Mouse (Mus musculus) olfactory bulb, adult 2 months (tissue): Measurements from ENCODE around the gene Myo10.

Source experiments
- CTCF ChIP-seq: fragments of 200-500 bp; IDR thresholded peaks from 2 replicates; pipeline ENCODE4 v1.5.1; 2012; ENCODE audit warnings: low read depth, mild to moderate bottlenecking, low read length, moderate library complexity; ENCODE audit not compliant: insufficient read depth
- POLR2A ChIP-seq: fragments of 200-500 bp; IDR thresholded peaks from 2 replicates; pipeline ENCODE4 v1.6.1; 2012; ENCODE audit warnings: mild to moderate bottlenecking, low read depth, low read length, moderate library complexity; ENCODE audit not compliant: insufficient read depth

- TF ChIP-seq CTCF (no peak), POLR2A (no peak)
Observed at GRCm38 (mm10) chr15:25611178-25611577, 11.1 kb upstream of the Myo10 start.
